Mouse (Mus musculus) embryonic fibroblast, embryonic 13.5 days (primary cell): ENCODE results near the gene Rftn1. TPM values are rescaled to one million over a fixed set of nuclear protein-coding genes. Genes with fewer than 3 reads are reported as not detected.
A peak's percentile ranks its signal among the peaks of the same experiment; 100 is the strongest.

ENCODE experiments used
- H3K27ac ChIP-seq: 2 replicates; pipeline ENCODE4 v1.5.1; 2012; ENCODE audit warnings: low read length, control low read depth, inconsistent platforms; ENCODE audit not compliant: insufficient read depth
- H3K4me1 ChIP-seq: 2 replicates; pipeline ENCODE4 v1.6.1; 2011; ENCODE audit warnings: low read length; ENCODE audit not compliant: control insufficient read depth, insufficient read depth
- H3K4me3 ChIP-seq: 2 replicates; pipeline ENCODE4 v1.5.1; 2011; ENCODE audit warnings: mild to moderate bottlenecking, control low read depth, low read length; ENCODE audit not compliant: insufficient read depth
- CTCF ChIP-seq: IDR thresholded peaks from 2 replicates; pipeline ENCODE4 v1.5.1; 2011; ENCODE audit warnings: mild to moderate bottlenecking, control low read depth, low read length, moderate library complexity, borderline replicate concordance; ENCODE audit not compliant: insufficient read depth
- POLR2A ChIP-seq: IDR thresholded peaks from 2 replicates; pipeline ENCODE4 v1.6.1; 2011; ENCODE audit warnings: low read depth, mild to moderate bottlenecking, control low read depth, low read length, moderate library complexity
- polyA plus RNA-seq: library from polyadenylated mRNA; stranded (reverse); fragments of >200 nt; gene quantifications from 2 replicates; pipeline ENCODE4 v1.2.4, GENCODE M21; 2011; ENCODE audit warnings: low read depth; ENCODE audit not compliant: missing spikeins, insufficient read length

The Rftn1 gene
- polyA plus RNA-seq, 1 experiment, result 15.1 TPM

GRCm38 (mm10) chr17:50189381-50190012 lies 977 bp downstream of the Rftn1 start:
- no peaks in the 10 kb centered on the region for H3K4me1 ChIP-seq
- H3K4me3 ChIP-seq, result peak overlapping the region; percentile 87
- TF ChIP-seq POLR2A, result peak; percentile 75
- TF ChIP-seq CTCF, result peak; percentile 65
- no peak overlapping the region for H3K27ac ChIP-seq

DNA sequence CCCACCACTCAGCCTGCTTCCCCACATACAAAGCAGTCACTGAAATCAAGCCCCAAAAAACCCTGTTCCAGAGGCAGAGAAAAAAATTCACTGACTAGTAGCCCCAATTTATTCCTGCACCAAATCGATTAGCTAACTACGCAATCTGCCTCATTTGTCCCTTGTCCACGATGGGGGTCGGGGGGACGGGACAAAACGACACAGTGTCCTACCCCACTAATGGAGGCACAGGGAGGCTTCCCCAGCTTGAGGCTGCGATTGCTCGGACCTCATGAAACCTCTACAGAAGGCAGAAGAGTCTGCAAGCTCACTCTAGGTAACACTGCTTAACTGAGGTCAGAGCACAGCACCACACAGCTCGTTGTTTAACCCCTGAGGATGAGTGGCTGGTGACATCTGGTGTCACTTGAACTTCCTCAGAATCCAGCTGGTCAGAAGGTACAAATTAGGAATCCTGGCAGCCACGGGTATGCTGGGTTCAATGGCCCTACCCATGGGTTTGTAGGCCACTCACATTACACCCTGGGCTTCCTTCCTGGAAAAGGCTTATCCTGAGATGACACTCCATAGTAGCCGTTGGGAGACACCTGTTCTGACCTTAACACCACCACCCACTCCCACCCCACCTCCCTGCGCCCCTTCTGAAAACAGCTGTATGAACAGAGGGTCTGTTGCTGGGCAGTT lies 1.7 kb downstream of the Rftn1 start:
- H3K4me3 ChIP-seq, result peak overlapping the region; percentile 20

DNA sequence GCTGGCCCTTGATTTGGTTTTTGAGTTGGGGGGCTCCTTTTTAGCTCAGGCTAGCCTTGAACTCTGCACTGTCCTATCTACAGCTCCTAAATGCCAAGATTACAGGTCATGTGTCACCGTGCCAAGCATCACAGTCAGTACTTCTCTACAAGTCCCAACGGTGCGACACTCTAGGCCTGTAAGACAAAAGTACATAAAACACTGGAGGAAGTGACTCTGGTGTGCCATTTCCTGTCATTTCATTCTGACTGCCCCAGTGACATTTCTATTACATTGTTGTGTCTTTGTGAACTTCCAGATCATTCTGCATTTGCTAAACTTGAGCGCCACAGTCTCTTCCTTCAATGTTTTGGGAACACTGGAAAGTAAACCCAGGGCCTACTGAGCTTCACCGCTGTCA lies 4.9 kb downstream of the Rftn1 start:
- TF ChIP-seq POLR2A, result no peak
- no peak for TF ChIP-seq CTCF

More for the DNA sequence above, 1.7 kb downstream of the Rftn1 start:
- no peak for TF ChIP-seq POLR2A
- no peak for TF ChIP-seq CTCF
- no peaks in the 10 kb centered on the region for H3K4me1 ChIP-seq
- no peak overlapping the region for H3K27ac ChIP-seq

GRCm38 (mm10) chr17:50185083-50185482 lies 5.4 kb downstream of the Rftn1 start:
- no peak for TF ChIP-seq CTCF
- TF ChIP-seq POLR2A, result no peak
- Histone ChIP-seq H3K4me3 (no peak overlapping the region), H3K27ac (no peak overlapping the region), H3K4me1 (peaks cover 3% of the 10 kb centered on the region; the same call in 1 of the 2 replicates)

More for the DNA sequence above, 4.9 kb downstream of the Rftn1 start:
- Histone ChIP-seq H3K4me3 (no peak overlapping the region), H3K4me1 (peaks cover 3% of the 10 kb centered on the region; the same call in 1 of the 2 replicates), H3K27ac (no peak overlapping the region)

DNA sequence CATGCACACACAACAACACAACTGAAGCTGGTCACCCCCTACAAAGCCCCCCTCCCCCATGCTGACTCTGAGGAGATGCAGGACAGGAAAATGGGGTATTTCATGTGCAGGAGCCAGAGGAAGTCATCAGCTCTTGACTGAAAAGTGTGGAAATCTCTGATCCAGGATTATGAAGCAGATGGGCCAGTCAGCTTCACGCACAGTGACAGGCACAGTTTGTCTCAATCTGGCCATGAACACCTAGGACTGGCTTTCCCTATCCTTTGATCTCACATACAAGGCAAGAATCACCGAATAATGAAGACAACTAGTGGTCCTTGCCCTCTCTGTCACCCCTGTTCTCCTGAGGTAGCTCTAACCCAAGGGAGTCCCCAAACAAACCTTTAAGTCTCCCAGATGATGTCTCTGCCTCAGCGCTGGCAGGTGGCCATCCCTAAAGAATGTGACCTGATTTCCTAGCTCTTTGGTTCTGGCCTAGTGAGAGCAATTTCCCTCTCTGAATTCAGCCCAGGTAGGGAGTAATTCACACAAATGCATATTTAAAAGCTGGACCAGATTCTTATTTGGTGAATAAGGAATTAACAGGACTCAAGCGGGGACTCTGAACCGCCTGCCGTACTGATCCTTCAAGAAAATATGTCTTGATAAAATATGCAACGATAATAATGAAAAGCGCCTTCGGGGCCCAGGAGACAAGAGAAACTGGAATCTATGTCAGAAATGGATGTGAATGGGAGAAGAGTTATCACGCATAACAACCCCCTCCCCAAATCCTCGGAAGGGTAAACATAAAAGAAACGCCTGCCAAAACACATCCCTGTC lies 6.0 kb downstream of the Rftn1 start:
- H3K4me1 ChIP-seq, result peaks cover 3% of the 10 kb centered on the region; the same call in 1 of the 2 replicates
- H3K27ac ChIP-seq, result no peak overlapping the region
- H3K4me3 ChIP-seq, result no peak overlapping the region
- TF ChIP-seq POLR2A (no peak), CTCF (no peak)

- no peak for TF ChIP-seq POLR2A
- peaks cover 3% of the 10 kb centered on the region; the same call in 1 of the 2 replicates for H3K4me1 ChIP-seq
- H3K27ac ChIP-seq, result no peak overlapping the region
- H3K4me3 ChIP-seq, result no peak overlapping the region
Measured at GRCm38 (mm10) chr17:50183300-50183699, 7.2 kb downstream of the Rftn1 start.

DNA sequence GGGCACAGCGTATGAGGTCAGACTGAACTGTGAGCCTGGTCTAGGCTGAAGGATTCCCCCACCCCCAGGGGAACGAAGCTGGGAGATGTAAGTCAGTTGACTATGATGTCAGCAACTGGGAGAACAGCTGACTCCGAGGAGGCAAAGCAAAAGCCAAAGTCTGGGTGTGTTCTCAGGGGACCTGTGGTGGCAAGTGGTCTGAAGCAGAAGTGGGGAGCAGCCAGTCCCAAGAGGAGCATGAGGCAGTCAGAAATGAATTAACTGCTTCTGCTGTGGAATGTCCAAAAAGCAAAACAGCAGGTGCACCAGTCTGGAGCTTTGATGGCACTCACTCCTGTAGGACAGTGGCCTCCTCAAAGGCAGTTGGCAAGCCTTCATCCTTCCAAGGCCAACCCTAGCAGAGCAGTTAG lies 7.9 kb downstream of the Rftn1 start:
- Histone ChIP-seq H3K4me1 (peaks cover 3% of the 10 kb centered on the region; the same call in 1 of the 2 replicates), H3K4me3 (no peak overlapping the region)
- no peak for TF ChIP-seq CTCF
- no peak for TF ChIP-seq POLR2A

GRCm38 (mm10) chr17:50180899-50181570 lies 9.4 kb downstream of the Rftn1 start:
- Histone ChIP-seq H3K27ac (no peak overlapping the region), H3K4me3 (no peak overlapping the region), H3K4me1 (peaks cover 3% of the 10 kb centered on the region; the same call in 1 of the 2 replicates)
- TF ChIP-seq POLR2A (no peak), CTCF (no peak)

More for the DNA sequence above, 7.9 kb downstream of the Rftn1 start:
- no peak overlapping the region for H3K27ac ChIP-seq

DNA sequence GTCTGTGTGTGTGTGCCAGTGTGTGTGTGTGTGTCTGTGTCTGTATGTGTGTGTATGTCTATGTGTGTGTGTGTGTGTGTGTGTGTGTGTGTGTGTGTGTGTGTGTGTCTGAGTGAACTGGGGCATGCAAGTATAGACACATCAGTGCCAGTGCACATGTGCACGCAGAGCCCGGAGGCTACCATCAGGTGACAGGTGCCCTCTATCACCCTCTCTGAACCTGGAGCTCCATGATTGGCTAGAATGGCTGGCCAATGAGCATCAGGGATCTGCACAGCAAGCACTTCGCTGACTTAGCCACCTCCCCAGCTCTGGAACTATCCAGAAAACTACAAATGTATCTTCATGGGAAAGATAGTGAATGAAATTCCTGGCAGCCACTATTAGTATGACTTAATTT lies 16.7 kb downstream of the Rftn1 start:
- Histone ChIP-seq H3K4me3 (no peak overlapping the region), H3K27ac (no peak overlapping the region), H3K4me1 (peaks cover 4% of the 10 kb centered on the region; the same call in 1 of the 2 replicates)
- TF ChIP-seq CTCF, result no peak
- TF ChIP-seq POLR2A, result no peak
